Mouse (Mus musculus): Measurements from ENCODE around the gene 2310034G01Rik. TPM values are rescaled to one million over a fixed set of nuclear protein-coding genes. Genes with fewer than 3 reads are reported as not detected.

The 2310034G01Rik gene
- total RNA-seq, 2 experiments from 2014 or later = 0.35 to 0.56 TPM

- no peak for DNase-seq
Measured at GRCm38 (mm10) chr19:46300294-46301045, 49.6 kb downstream of the 2310034G01Rik start.

Small RNA genes lying within 50 kb of the gene (microRNA-seq; reads per million reads assigned to microRNA genes)
- 0 to 1.3 reads per million in 2 experiments for gene Mir146b

Other genes with a start within 250 kb of the 2310034G01Rik start
- not detected for gene Elovl3, start 218.4 kb downstream of the 2310034G01Rik start, total RNA-seq (2021)
- gene Pitx3, start 202.0 kb downstream of the 2310034G01Rik start, total RNA-seq (2021) = 10 to 100 TPM; 19.0 to 21.6 TPM
- 10 to 100 TPM; 54.9 to 62.5 TPM for gene Gbf1, start 197.8 kb downstream of the 2310034G01Rik start, total RNA-seq (2021)
- gene Nfkb2, start 46.0 kb downstream of the 2310034G01Rik start, total RNA-seq (2021) = 10 to 100 TPM; 10.4 to 14.3 TPM
- 1 to 10 TPM; 2.2 to 2.6 TPM for gene Psd, start 23.1 kb downstream of the 2310034G01Rik start, total RNA-seq (2021)
- 1 to 10 TPM; 2.7 to 3.7 TPM for gene Fbxl15, start 22.1 kb downstream of the 2310034G01Rik start, total RNA-seq (2021)
- gene Cuedc2, start 11.6 kb downstream of the 2310034G01Rik start, total RNA-seq (2021) = 10 to 100 TPM; 88.3 TPM
- gene Mfsd13a, start 9.2 kb downstream of the 2310034G01Rik start, total RNA-seq (2021) = 1 to 10 TPM; 1.2 to 1.5 TPM
- 10 to 100 TPM; 65.1 to 69.1 TPM for gene Actr1a, start 45.4 kb upstream of the 2310034G01Rik start, total RNA-seq (2021)
- gene Sufu, start 46.6 kb upstream of the 2310034G01Rik start, total RNA-seq (2021) = 10 to 100 TPM; 11.8 to 14.2 TPM
- gene Trim8, start 151.4 kb upstream of the 2310034G01Rik start, total RNA-seq (2021) = 10 to 100 TPM; 26.1 to 29.7 TPM
- gene Arl3, start 222.9 kb upstream of the 2310034G01Rik start, total RNA-seq (2021) = 10 to 100 TPM; 48.9 to 50.5 TPM
- 1 to 10 TPM; 5.5 to 7.3 TPM for gene Sfxn2, start 223.1 kb upstream of the 2310034G01Rik start, total RNA-seq (2021)
- gene Wbp1l, start 248.8 kb upstream of the 2310034G01Rik start, total RNA-seq (2021) = 10 to 100 TPM; 38.3 to 41.6 TPM

Measured in gastrocnemius, postnatal 10 days (tissue).